Mouse (Mus musculus) ovary, postnatal 14 days (tissue): ENCODE measurements around the gene Odf2l.

Experiments
- DNase-seq: peaks from one replicate; pipeline ENCODE4 v3.0.0; 2022; ENCODE audit warnings: low spot score

Odf2l gene

GRCm38 (mm10) chr3:145140236-145140635 lies 21.8 kb downstream of the Odf2l start:
- DNase-seq: no peak

DNA sequence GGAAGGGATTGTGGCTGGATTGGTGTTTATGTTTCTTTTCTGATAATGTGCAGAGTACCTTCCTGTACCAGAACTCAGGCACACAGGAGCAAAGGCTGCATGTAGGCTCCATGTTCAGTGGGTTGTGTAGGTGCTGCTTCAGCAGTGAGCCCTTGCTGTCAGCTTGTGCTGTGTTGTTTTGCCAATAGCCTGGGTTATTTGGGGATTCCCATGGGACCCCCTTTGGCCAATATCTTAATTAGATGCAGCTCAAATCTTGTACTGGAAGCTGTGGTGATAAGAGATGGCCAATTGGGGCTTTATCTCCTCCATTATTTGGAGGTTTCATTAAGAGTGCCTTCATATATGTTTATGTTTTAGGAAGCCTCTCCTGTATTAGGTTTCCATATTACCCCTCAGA lies 24.5 kb downstream of the Odf2l start:
- no peak for DNase-seq

GRCm38 (mm10) chr3:145143856-145144255 lies 25.5 kb downstream of the Odf2l start:
- no peak for DNase-seq

DNA sequence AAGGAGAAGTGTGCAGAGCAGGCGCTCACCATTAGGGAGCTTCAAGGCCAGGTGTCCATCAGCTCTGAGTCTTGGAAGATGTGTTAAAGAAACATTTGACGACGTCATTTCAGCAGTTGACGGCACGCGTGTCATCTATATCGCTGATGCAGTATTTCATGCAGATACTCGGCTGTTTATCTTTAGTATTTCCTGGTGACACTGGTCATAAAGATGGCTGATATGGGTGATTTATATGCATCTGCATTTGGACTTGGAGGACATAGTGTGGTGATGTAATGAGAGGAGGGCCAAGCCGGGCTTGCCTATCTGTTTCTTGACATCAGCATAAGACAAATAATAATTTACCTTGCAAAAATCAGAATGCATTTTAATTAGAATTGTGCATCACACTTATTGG lies 28.5 kb downstream of the Odf2l start:
- DNase-seq: no peak

GRCm38 (mm10) chr3:145147483-145147882 lies 29.1 kb downstream of the Odf2l start:
- DNase-seq: no peak

DNA sequence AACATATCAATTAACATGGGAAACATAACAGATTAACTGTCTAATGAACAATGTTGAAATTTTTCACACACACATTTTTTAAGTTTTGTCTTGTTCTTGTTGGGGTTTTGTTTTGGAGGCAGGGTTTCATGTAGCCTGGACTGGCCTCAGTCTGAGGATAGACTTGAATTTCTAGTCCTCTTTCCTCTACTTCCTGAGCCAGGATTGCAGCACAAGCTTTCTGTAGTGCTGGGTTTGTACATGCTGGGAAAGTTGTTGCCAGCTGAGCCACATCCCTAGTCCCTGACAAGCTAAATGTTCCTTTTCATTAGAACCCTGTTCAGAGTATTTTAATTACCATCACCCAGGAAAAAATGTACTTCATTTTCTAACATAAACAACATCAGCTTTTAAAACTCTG lies 29.6 kb downstream of the Odf2l start:
- no peak for DNase-seq

GRCm38 (mm10) chr3:145151092-145151491 lies 32.7 kb downstream of the Odf2l start:
- DNase-seq: no peak

DNA sequence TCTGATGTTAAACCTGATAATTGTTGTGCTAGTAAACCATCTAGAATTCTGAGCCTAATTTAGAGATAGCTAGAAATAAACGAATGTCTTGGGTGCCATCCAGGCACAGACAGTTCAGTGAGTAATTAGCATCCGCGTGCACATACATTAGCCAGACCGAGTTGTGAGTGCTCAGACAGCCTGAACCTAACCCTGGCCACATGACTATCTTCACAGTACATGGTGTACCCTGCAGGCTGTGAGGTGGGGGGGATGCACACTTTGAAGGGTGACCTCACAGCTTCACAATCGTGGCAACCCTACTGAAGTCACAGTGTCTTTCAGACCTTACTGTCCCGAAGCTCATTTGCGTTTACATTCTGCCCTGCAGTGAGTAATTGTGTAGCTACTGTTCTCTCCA lies 33.5 kb downstream of the Odf2l start:
- no peak for DNase-seq

GRCm38 (mm10) chr3:145156883-145157282 lies 38.5 kb downstream of the Odf2l start:
- no peak for DNase-seq

GRCm38 (mm10) chr3:145158441-145158840 lies 40.1 kb downstream of the Odf2l start:
- DNase-seq: no peak

GRCm38 (mm10) chr3:145166741-145167140 lies 48.4 kb downstream of the Odf2l start:
- no peak for DNase-seq

DNA sequence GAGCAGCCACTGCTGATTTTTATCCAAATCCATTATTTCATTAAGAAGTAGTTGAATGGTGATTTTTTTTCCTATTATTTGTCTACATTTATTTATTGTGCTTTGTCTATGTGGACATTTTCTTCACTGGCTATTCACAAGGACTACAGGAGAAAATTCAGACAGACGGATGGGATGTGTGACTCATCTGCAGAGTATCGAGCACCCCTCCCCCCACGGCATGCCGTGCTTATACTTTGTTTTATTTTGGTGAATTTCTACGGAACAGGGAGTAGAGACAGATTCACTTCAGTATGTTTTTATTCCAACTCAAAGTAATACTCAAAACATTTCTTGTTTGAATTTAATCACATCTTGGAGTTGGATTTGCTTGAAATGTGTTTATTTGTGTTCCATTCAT lies 49.4 kb downstream of the Odf2l start:
- DNase-seq: no peak

DNA sequence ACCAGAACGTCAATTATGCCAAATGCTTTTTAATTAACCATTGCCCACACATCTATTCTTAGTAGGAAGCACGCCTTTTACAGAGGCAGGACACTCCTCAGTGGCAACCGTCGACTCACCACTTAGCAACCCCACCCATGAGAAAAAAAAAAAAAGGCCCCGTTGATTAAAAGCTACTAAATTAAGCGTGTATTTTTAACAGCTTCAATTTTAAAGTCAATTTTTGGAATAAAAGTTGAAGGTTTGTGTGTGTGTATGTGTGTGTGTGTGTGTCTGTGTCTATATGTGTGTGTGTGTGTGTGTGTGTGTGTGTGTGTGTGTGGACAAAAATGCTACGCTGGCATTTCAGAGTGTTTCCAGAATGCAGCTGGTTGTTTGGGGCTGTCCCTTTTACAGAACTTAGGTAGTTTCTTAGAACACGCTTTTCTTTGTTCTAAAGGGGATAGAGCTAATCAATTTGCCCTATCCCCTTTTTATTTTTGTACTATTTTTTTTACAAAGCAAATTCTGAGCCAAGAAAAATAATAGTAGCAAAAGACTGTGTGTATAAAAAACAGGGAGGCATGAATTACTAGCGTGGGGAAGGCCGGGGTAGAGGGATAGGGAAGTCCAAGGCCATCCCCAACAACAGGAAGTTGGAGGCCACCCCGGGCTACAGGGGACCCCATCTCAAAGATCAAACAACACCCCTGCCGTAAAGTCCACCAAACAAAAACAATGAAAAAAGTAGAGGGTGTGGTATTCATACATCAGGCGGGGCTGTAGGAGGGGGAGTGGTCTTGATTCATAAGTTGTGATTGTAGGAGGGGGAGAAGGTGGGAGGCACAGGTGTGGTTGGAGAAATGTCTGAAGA lies 50.7 kb downstream of the Odf2l start:
- DNase-seq: no peak

DNA sequence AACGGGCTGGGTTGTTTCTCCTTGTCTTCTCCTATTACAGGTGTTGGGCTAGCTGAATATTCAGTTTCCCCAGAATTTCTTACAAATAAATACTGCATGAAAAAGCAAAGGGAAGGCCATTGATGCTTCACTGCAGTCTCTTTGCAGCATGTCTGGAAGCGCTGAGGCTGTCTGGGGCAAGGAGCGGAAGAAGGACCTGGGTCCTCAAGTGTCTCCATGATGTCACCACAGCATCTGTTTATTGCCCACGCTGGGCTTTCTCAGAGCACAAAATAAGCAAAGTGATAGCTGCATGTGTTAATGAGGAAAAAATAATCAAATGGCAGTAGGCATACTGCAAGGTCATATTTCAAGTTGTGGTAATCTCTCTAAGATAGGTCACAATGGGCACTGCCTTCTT lies 51.6 kb downstream of the Odf2l start:
- DNase-seq: no peak

GRCm38 (mm10) chr3:145170604-145171389 lies 52.4 kb downstream of the Odf2l start:
- no peak for DNase-seq

DNA sequence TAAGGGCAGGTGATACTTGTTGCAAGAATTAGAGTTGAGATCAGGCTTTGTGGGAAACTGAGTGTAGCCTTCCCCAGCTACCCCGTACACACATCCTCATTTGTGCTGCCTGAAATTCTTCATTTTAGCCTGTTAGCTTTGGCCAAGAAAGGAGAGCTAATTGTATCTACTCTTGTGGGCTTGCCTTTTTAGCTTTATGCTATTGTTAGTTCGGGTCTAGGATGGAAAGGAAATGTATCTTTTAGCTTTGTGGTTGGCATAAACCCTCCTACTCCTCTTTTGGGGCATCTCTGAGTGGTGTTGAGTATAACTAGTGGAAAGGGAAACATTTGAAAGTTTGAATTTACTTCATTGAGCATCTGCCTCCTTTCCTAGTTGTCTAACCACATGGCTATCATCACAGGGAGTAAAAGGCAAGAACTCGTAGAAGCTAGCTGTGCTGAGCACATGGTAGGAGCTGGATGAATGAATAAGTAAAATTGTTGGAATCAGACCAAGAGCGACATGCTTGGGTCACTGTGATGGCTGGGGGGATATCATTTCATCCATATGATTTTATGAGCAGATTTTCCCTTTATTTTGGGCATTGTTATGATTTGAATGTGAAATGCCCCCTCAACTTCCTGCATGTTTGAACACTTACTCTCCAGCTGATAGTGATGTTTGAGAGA lies 53.1 kb downstream of the Odf2l start:
- DNase-seq: no peak

DNA sequence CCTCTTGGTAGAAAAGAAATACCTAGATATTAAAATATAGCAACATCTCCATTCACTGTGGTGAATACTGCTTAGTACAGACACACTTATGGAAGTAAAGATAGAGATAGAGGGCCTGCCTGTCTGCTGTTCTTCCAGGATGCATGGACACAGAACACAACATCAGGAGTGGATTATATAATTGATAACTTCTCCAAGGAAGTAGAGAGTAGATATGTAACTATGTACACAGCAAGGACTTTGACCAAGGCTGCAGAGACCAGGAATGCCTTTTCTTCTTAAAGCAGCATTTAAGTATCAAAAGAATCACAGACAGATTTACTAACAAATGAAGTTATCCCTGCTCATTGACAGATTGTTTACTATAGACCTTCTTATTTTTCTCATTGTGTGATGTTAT lies 66.3 kb downstream of the Odf2l start:
- no peak for DNase-seq

DNA sequence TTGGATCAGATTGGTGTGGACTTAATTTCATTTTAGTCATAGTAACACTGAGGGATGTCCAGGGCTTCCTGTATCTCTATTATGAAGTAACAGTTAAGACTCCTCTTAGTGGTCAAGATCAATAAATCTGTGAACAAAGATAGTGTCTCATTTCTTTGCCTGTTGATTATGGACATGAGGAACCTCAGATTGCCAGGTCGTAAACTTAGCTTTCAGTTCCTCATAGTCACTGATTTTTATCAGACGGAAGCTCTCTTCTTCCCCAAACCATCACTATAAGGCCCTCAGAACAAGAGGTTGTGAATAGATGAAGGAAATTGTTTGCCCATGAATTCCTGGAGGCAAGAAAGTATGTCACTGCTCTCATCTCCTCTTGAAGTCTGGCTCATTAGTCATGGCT lies 73.6 kb downstream of the Odf2l start:
- DNase-seq: no peak

DNA sequence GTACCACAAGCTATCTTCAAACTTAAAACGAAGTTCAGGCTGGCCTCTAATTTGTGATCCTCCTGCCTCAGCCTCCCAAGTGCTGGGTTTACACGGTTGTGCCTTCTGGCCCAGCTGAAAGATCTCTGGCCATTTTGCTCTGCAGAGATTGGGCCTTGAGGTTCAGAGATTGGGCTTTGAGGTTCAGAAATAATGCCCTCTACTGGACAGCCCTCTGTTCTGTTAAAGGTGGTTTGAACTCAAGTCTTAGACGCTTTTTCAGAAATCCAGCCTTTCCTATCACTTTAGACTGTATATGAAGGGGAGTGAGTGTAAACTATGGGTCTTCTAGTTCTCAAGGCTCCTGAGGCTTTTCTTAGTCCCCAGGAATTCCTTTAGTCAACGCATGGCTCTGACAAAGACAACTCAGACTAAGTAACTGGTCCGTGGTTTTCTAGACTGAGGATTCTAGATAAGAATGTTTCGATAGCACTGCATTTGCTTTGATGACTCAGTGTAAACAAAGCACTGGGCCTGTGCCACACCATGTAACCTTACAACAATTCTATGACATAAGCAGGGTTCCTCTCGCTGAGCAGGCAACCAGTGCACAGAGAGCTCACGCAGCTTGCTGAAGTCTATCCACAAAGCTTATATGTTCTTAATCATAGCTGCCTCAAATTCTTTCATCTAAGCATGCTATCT lies 77.0 kb downstream of the Odf2l start:
- no peak for DNase-seq

- no peak for DNase-seq
These were observed 79.7 kb downstream of the Odf2l start for GRCm38 (mm10) chr3:145198050-145198449.
